Mouse (Mus musculus) urinary bladder, adult 18-20 months (tissue): Measurements from ENCODE around the gene Mtch1.
"Not testable (repeated sequence)": the region's sequence is repeated elsewhere in the genome, so short reads cannot be mapped to it uniquely, and the experiment has no call there.

ENCODE experiments used
- DNase-seq, 2 experiments: peaks; one replicate each; pipeline ENCODE4 v3.0.0; 2022; ENCODE audit warnings: low spot score in 2 of 2, mixed read lengths in 2 of 2

Mtch1 gene

DNA sequence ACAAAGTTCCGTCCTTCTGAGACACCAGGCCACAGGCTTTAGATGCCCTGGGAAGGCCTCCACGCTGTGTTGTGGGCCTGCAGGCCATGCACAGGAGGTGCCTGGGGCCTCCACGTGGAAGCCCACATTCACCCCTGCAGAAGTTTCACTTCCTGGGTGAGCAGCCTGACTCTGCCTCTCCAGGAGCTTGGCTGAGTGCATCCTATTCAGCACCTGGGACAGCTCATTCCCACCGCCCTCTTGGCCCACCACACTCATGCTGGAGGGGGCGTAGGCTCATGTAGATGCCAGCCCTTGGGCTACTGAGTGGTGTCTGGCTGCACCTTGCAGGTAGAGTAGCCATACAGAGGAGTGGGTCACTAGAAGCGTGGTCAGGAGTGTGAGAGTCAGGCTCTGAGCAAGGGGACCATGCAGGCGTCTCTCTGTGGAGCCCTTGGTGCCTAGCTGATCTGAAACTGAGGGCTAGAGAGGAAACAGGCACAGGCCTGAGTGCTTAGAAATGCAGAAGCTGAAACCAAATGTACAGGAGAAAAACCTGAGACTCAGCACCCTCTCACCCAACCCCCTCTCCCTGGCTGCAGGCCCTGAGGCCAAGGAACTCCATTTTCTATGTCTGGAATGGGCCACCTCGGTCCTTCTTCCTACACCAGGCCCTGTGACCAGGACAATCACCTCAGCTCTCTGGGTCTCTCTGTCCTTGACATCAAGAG, 14.4 kb upstream of the Mtch1 start:
- no peak for DNase-seq

DNA sequence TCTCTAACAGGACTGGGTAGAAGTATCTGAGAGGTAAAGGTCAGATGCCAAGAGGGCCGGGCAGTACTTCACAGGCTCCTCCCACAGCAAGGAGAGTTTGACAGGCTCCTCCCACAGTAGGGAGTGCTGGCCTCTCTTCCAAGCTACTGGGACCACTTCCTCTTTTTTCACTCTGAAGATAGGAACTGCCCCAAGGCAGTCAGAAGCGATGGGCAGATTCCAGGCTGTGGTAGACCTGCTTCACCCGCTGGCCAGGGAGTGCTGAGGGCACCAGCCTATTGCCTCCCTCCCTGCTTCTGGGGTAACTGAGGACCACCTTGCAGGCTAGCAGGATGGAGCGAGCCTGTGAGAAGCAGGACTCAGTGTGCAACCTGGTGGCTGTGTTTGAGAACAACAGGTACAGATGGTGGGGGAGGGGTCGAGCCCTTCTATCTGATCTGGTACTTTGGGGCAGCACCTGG, 13.1 kb upstream of the Mtch1 start, which contains the start of gene Fgd2:
Gene Fgd2 (plus strand): TSS at position 154 of the 461 bp plus-strand sequence.
- no peak for DNase-seq

DNA sequence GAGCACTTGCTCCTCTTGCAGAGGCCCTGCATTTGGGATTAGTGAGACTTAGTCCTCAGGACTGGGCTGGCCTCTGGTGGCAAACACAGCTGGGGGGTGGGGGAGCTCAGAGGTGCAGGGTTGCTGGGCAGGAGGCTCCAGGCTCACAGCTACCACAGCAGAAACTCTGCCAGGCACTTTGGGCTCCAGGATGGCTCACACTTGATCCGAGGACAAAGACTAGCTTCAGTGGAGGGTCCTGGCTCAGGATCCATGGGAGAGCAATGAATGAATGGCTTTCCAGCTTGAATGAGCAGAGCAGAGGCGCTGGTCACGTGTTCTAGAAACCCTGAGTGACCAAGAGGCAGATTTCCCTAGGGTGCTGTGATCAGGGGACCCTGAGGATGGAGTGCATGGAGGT, 11.2 kb upstream of the Mtch1 start:
- DNase-seq, result no peak

DNA sequence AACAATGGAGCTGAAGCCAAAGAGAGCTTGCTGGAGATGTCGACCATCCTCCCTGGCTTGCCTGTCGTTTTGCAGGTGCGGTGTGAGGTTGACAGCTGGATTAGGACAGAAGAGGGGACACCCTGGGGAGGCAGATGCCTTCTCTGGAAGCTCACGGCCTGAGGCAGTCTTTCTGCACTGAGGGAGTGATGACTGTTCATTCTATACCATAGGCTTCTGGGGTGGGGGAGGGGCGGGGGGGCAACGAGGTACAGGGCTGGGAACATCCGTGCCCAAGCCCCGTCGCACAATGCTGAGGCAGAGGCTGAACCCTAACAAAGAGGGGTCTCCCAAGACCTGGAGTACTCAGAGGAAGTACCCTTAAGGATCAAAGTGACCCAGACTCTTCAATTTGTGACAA, 9.1 kb upstream of the Mtch1 start:
- no peak for DNase-seq

DNA sequence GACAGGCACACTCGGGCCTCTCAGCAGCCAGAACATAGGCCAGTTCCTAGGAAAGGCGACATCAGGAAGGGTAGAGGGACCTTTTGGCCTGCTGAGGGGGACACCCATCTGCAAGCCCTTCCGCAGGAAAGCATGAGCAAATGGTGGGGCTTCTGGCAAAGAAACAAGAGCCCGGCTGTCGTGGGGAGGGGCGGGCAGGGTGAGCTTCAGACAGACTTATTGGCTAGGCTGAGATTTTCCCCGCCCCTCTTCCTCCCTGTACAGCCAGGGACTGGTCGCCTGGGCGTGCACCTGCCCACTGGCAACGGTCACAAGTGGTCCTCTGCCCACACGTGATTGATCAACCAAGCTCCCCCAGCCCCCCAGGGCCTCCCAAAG, 8.7 kb upstream of the Mtch1 start:
- DNase-seq, result no peak

DNA sequence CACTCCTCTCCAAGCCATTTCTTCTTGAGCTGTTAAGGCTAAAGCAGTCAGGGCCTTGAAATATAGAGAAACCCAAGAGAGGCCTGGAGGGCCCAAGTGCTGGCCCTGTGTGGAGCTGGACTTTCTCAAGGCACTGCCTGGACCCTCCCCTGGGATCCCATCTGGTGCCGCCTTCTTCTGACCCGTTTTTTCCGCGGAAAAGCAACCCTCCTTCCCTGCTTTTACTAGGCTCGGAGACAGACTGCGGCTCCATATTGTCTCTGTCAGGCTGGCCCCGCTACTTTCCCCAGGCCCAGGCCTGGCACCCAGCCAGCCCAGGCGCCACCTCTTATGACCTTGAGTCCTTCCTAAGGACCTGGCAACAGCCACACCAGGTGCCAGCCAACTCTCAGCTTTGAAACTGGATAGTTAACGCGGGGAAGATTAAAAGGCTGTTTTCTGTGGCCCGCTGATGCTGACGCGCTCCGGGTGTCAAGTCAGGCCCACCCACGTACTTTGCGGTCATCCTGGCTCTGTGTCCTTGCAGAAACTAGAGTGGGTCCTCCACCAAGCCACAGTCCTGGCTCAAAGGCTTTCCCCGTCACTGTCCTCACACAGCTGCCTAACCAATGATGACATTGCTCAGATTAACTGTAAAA, 8.2 kb upstream of the Mtch1 start:
- no peak for DNase-seq

DNA sequence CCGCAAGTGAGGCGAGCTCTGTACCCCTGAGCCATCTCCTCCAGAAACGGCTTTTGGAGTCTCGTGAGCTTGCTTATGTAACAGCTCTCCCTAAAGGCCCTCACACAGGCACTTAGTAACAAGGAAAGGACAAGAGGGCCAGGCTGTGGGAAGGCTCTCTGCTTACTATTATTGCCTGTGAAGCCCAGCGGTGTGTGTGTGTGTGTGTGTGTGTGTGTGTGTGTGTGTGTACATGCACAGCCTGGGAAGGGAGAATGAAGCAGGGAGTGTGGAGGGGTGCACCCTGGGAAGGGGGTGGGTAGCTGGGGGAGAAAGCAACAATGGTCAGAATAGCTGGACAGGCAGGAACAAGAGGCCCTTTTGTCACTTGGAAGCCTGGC, 7.7 kb upstream of the Mtch1 start:
- no peak for DNase-seq

DNA sequence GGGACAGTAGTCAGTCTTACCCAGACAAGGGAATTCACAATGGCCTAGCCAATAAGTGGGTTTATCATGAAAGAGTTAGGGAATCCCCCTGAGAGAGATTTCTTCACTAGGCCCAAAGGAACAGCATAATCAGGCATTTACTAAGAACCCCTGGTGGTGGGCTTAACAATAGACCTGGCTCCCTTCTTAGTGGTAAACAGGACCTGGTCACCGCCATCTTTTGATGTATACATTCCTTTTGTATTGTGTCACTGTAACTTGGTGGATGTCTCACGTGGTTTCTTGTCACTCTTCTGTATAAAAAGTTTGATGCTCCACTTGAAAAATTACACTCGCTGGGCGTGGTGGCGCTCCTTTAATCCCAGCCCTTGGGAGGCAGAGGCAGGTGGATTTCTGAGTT, 3.3 kb upstream of the Mtch1 start:
- DNase-seq, result not testable (repeated sequence)

DNA sequence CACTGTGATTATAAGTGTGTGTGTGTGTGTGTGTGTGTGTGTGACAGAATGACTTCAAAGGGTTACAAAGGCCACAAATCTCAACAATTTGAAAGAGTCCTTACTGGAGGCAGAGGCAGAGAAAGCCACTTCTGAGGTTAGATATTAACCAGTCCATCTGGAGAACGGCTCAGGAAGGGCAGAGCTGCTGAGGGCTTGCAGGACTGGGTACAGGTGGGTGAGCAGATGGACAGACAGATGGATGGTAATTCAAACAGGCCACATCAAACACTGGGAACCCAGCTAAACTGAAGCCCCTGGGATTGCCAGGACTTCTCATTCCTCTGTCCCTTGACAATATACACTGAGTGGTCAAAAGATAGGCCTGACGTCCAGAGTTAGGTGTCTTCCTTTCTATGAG, 1.3 kb upstream of the Mtch1 start:
- no peak for DNase-seq

DNA sequence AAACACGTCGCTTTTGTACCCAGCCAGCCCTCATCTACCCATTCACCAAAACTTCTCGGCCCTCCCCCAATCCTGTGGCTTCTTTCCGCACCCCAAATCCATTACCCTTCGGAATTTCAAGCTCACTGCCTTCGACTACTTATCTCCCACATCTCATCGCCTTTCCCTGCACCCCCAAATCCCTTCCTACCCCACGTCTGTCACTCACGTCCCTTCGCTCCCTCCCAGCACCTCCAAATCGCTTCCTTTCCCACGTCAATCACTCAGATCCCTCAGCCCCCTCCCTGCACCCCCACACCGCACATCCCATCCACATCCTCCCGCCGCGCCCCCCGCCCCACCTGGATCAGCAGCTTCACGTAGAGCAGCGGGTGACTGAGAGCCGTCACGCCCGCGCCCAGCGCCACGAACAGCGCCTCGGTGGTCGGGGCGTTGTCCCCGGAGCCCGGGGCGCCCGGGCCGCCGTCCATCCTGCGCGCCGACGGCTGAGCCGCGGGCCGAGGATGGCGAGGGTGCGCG, 549 bp downstream of the Mtch1 start:
- DNase-seq, result no peak

DNA sequence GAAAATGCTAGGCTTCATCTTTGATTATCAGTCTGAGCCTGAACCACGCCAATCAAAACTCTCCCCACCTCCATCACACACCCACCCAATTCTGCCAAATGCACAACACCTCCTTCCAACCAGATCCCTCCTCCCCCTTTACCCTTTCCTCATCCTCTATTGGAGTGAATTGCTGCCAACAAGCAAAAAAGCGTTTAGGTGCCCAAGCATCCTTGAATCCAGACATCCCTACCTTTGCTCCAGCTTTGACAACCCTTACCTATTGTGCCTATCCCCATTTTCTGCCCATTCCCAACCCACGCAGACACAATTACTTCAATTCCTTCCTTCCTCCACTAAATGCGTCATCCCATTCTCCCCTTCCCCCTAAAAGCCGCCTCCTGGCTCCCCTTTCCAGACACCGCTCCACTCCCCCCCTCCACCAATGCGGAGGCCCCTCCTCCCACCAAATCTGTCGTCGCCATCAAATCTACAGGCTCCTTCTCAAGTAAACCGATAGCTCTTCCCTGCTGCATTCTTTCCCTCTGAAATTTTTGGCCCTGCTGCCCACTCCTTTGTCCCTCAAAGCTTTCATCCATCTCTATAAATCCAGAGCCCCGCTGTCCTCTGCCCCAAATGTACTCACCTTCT, 1.1 kb downstream of the Mtch1 start:
- no peak for DNase-seq

DNA sequence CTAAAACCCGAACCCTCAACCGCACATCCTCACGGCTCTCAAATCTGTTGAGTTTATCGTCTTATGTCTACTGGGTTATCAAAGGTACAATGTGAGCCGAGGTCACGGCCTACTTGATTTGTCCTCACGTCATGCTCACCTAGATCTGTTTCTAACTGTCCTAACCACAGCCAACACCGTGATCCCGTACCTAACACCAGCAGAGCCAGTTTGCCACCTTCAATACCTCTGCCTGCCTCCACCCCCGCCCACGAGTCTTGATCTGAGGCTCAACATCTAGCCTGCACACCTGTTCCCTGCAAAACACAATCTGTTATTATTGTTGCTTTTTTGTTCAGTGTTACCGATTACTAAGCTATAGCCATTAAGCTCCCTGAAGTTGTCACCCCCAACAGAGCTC, 2.5 kb downstream of the Mtch1 start:
- DNase-seq, result no peak

DNA sequence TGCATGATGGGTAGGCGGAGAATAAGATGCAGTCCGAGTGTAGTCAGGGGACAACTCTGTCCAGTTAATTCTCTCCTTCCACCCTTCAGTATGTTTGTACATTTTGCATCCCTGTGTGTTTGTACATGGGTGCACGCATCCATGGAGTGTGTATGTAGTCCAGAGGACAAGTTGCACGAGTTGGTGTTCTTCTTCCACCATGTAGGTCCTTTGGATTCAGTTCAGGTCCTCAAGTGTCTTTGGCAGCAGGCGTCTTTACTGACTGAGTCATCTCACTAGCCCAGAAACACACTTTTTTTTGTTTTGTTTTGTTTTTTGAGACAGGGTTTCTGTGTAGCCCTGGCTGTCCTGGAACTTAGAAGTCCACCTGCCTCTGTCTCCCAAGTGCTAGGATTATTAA, 4.5 kb downstream of the Mtch1 start:
- DNase-seq, result no peak

DNA sequence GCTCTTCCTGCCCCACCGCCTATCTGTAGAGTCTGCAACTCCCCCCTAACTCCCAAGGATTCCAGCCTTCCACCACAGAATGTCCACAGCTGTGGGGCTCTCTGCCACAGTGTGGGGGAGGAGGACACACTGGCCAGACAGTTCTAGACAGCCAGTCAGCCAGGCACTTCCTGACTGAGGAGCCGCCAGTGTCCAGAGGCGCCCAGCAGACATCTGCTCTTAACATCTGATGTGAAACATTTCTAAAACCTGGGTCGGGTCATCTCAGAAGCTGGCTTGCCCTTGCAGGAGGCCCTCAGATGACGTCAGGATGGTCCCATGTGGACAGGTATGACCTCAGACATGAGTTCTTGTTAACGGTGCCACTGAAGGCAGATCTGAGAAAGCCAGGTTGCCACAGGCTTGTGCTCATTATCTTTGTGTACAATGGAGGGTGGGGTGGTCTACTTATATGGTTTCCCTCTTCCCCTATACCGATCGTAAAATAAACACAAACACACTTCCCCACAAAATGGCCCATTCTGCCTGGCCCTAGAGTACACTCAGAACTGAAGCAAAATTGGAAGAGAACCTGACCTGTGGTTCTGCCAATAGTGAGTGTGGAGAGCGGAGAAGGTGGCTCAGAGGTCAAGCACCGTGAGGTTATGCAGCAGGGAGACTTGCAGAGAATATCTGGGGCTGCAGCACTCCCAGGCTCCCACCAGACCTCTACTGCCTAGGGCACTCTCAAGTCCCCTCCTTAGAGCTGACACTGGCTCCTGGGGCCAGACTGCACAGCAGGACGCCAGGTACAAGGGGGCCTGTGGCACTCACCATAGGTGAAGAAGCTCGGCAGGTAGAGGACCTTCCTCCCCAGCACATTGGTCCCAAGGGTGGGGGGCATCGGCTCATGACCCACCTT, 5.5 kb downstream of the Mtch1 start:
- DNase-seq, result no peak

DNA sequence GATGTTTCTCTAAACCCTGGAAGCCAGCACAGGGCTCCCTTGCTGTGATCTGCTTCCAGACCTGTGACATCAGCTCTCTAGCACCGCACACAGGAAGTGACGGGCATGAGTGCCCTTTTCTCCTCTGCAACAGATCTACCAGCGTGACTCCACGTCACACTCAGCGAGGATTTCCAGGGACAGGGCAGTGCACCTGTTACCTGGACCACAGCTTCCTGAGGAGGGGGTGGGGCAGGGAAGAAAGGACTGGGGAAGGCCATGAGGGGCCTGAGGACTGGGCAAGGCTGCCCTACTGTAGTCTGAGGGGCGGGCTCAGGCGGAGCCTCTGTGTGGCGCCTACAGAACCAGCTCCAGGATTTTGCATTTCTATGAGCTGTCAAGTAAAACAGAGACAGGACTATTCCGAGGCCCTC, 6.1 kb downstream of the Mtch1 start:
- no peak for DNase-seq

DNA sequence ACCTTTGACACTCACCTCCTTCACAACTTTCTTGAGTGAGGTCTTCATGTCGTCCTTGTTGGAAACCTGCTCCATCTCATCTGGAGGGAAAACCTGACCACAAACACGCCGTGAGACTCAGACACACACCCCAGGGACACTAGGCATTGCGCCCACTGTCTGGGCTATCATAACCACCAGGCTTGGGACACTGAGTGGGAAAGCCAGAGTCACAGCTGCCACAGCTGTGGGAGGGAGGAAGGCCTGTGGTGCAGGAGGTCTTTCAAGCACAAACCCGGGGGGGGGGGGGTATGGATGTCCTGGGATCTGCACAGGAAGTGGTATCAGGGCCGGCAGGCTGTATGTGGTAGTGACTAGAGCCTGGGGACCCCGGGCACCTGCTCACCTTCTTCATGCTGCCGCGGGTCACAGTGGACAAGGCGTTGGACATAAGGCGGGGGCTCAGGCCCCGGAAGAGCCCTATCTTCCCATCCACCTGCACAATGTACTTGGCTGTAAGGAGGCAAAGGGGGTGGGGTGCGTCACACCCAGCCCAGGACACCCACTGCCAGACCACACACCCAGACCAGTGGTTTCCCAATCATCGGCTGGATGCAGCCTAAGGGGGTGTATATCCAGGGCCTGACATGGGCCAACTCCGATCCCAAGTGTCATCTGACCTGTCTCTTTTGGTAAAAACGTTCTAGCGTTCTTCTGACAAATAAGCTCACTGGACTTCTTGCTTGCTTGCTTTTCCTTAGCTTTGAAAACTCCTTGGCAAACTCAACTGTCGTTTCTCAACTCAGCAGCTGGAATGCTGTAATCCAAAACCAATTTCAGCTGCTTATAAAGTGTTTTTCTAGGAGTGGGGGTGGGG, 7.1 kb downstream of the Mtch1 start:
- peak in 1 of 2 experiments; percentile 47 for DNase-seq

DNA sequence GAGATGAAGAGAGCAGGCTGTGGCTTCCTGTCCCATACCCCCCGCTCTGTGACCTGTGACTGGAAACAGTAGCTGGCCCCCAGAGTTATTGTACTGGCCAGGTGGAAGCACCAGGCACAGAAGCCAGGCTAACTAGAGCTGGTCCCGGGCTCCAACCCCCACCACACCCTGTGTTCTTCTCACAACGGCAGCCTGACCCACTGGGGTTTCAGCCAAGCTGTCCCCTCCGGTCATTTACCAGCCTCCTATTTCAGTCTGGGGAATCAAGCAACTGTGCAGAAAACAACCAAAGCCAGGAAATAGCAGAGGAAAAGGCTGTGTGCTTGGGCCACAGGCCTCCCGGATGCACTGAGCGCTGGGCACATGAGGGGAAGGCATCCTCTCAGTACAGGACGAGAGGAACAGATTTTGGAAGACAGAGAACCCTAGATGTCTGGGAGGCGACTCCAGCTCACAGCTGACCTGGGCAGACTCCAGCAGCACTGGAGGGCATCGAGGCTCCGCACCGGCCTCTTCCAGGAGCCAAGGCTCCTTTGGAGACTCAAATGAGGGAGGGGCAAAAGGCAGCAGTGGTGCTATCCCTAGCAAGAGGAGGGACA, 8.5 kb downstream of the Mtch1 start:
- no peak for DNase-seq

DNA sequence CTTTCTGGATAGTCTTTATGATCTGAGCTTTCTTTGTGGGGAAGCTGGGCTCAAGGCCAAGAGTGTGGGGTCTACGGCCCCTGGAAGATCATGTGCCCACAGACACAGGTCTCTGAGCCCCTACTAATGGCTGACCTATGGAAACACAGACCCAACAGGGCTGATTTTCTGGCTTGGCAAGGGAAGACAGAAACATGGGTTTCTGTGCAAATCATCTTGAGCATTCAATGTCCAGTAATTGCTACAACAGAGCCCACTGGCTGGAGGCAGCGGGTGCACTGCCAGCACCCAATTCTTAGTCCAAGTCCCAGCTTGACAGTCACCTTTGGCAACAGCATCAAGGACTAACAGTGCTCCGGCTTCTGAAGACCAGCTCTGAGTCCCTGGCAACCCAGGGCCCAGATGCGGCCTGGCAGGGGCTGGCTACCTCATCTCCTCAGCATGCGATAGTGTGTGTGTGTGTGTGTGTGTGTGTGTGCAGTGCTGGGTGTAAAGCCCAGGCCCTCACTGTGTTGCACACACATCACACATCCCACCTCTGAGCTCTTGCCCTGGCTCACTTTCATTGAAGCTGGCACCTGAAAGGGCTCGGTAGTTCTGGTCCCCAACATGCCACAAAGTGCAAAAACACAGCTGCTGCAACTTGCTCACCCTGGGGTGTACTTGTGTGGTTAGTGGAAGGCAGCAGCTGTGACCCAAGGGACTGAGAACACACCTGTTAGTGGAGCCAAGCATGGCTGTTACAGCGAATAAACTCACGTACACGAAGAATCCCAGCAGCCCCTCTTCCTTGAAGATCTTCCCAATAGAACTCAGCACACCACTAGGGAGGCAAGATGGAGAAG, 9.5 kb downstream of the Mtch1 start:
- DNase-seq, result no peak

DNA sequence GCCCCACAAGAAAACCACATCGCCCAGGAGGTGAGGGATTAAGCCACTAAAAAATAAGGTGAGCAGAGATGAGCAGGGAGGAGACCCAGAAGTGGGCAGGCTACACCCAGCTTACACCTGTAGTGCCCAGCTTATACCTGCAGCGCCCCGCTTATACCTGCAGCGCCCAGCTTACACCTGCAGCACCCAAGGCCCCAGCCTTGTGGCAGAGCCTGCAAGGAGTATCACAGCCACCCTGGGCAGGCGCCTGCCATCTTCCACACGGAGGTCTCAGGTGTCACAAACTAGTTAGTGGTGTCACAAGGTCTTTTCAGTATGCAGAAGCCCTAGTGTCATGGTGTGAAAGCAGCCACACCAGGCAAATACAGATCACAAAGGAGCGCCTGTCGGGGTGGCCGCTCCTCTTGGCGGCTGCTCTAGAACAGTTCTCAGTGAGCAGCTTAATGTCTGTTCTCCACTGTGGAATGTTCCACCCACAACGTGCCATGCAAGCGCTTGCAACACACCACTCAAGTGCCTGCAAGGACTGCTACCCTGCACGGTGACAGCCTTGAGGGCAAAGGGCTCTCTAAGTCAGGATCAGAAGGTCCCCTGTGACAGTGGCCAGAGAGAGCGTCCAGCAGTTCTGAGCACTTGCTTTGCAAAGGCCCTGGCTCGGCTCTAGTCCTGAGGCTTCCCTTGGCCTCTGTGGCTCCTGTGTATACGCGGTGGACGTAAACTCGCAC, 11.3 kb downstream of the Mtch1 start:
- DNase-seq, result no peak
